Mouse (Mus musculus) liver, adult 2 months (tissue): ENCODE measurements around the gene Tanc2.

Experiments
- CTCF ChIP-seq: fragments of 200-500 bp; IDR thresholded peaks from 2 replicates; pipeline ENCODE4 v1.5.1; 2011; ENCODE audit warnings: low read depth, low read length, control low read depth
- POLR2A ChIP-seq: fragments of 200-500 bp; IDR thresholded peaks from 2 replicates; pipeline ENCODE4 v1.6.1; 2011; ENCODE audit warnings: low read length, control low read depth; ENCODE audit not compliant: insufficient read depth; ENCODE audit errors: extremely low read depth

DNA sequence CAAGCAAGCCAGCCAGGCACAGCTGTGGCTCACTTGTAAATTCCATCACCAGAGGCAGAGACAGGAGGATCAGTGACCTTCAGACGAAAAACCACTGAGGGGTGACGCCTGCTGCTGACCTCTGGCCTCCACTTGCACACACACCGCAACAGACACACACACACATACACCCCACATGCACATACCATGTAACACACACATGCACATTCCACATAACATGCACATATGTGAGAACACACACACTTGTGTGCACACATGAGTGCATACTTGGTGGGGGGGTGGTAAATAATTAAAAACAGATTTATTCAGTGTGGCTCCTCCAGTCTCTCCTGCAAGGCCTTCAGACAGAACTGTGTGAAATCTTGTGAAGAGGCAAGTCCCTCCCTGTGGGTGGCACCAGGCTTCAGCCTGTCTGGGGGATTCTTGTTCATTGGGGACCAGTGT, 361.8 kb downstream of the Tanc2 start:
- no peak for TF ChIP-seq POLR2A
- TF ChIP-seq CTCF, result no peak
